Mouse (Mus musculus) retina, postnatal 7 days (tissue): ENCODE measurements around the gene Slc26a3.

Experiments used
- DNase-seq: peaks from one replicate; pipeline ENCODE4 v3.0.0-alpha.2; 2012; ENCODE audit warnings: low read depth, low spot score

The Slc26a3 gene

GRCm38 (mm10) chr12:31513724-31514503 is 123.2 kb downstream of the Slc26a3 start:
- no peak for DNase-seq

GRCm38 (mm10) chr12:31520119-31520518 is 129.4 kb downstream of the Slc26a3 start:
- DNase-seq, result no peak

- DNase-seq, result no peak
Measured at GRCm38 (mm10) chr12:31521371-31521770, 130.7 kb downstream of the Slc26a3 start.
